Mouse (Mus musculus): ENCODE measurements at regions not wholly inside any gene's neighbourhood (a gene's known extent, or its start where the extent isn't known, plus 50 kb on each side); places are given as distances from the start of the nearest gene placed in this dataset.

DNA sequence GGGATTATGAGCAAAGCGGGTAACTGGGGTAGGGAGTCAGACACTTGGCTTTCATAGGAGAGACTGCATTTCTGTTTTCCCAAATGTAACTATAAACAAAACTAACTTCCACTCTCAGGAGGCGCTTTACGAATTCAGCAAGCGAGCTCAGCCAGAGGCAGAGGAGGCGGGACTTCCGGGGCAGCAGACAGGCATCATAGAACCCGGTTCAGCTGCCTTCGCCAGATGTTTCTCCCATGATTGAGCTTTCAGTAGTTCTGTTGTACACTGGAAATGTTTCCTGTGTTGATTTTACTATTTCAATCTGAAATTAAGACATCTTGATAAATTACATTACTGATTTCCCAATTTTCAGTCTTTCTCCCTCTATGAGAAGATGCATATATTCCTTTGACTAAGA lies 92.9 kb downstream of the Zfp365 start:
- DNase-seq, result no peak

GRCm38 (mm10) chr10:67813901-67814300 lies 98.6 kb downstream of the Zfp365 start:
- DNase-seq, result no peak

DNA sequence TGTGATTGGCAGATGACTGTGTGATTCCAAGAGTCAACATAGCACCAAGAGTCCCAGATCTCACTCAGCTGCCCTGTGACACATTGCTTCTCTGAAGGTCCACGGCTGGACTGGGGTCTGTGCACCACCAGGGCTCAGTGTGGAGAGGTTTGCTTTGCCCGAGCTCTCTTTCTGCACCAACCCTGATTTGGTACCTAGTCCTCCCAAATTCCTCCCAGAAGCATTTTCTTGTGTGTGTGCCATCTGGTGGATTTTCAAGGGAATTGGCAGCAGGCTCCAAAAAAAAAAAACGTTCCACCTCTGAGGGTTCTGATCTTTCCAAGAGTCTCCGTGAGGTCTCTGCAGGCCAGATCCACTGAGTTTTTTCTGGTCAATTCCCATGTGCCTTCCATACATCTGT lies 107.3 kb downstream of the Zfp365 start:
- no peak for DNase-seq

DNA sequence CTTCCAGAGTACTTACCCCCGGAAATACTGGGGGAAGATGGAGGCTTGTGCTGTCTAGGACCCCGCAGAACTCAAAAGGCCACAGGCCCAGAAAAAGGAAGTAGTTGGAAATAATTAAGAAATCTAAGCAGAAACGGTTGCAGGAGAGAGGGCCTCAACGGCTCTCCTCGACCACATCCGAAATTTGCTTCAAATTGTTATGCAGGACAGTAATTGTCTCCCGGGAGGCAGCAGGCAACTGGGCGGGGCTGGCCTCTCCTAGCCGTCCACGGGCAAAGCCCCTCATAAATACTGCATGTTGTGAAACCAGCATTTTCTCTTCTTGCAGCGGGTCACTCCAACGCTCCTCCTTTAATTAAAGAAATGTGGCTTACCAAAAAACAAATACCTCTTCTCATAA lies 107.8 kb downstream of the Zfp365 start:
- DNase-seq, result no peak

- no peak for DNase-seq
Measured at GRCm38 (mm10) chr10:67802156-67802555, 110.3 kb downstream of the Zfp365 start.

DNA sequence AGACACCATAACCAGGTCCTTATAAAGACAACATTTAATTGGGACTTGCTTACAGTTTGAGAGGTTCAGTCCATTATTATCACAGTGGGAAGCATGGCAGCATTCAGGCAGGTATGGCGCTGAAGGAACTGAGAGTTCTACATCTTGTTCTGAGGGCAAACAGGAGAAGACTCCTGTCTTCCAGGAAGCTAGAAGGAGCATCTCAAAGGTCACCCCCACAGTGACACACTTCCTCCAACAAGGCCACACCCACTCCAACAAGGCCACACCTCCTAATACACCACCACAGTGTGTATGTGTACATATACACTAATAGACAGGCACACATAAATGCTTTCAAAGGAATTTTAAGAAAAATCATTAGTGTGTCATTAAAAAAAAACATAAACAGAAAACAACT lies 110.8 kb downstream of the Zfp365 start:
- no peak for DNase-seq

DNA sequence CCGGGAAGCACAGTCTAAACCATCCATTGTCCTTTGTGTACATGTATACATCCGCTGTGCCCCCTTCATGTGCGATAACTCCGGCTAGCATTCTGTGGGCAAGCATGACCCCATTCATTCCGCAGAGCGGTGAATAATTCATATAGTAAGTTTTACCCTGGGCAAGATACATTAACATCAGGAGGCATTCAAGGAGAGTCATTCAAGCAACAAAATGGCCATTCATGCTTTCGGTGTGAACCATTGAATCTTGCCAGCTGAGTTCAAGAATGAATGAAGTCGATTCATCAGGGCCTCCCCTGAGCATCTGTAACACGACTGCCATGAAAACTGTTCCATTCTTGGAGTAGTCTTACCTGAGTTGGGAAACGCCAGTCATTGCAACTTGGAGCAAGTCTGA lies 113.5 kb downstream of the Zfp365 start:
- DNase-seq, result no peak

DNA sequence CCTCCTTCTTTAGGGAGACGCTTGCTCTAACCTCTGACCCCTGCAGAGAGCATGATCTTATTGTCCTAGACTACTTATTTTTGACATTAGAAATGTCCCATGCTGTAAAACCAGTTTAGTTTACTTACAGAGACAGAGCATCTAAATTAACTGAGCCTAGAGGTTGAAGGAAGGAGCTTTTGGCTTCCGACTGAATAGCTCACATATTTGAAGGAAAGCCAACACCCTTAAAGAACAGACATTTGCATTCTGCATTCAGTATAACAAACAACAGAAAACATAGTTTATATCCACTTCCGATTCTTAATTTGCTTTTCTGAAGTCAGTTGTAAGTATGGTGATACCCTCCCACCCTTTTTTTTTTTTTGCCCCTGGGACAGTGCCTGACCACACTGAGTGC lies 119.3 kb downstream of the Zfp365 start:
- DNase-seq, result no peak

- DNase-seq, result no peak
Measured at GRCm38 (mm10) chr10:67789651-67790050, 122.8 kb downstream of the Zfp365 start.

DNA sequence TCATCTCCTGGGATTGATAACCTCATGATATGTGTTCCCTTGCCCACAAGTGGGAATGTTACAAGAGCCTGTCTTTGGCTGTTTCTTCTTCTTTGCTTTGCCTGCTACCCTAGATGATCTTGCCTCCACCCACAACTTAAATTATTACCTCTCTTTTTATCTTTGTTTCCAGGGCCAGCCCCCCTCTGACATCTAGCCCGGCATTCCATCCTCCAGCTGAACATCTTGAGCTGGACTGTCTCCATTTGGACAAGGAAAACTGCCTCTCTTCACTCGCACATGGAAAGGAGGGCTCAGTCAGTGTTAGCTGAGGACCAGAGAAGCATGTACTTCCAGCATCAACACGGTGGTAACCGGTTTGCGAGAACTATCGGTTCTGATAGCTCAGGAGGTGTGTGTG lies 124.3 kb downstream of the Zfp365 start:
- DNase-seq, result no peak

DNA sequence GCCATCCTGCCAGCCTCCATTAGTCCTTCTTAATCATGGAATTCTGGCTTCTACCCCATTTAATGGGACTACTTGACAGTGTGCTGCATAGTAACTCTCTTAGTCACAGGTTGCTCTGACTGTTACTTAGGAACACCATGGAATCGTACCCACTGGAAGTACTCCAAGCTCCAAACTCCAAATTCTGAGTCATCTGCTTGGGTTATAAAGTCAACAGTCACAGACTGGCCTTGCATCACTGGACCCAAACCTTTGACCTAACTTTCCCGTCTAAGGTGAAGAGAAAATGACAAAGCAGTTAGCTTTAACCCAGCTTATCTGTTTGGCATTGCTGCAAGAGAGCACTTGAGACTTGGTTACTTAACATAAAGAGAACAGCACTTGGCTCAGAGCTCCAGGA lies 126.9 kb downstream of the Zfp365 start:
- DNase-seq, result no peak

DNA sequence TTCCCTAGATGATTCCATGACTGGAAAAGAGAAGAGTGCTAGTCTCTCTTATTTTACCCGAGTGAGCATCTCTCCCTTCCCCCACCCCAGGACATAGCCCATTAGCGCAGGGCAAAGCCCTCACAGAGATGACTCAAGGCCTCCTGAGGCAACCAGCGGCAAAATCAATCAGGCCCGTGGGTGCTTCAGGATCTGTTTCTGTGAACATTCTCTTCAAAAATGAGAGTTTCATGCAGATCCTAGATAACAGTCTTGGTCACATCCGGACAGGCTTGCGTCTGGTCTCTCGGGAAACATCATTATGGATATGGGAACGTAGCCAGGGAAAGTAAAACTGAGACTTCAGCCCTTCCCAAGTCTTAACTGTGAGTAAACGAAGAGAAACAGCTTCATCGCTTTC lies 134.1 kb downstream of the Zfp365 start:
- DNase-seq, result no peak

DNA sequence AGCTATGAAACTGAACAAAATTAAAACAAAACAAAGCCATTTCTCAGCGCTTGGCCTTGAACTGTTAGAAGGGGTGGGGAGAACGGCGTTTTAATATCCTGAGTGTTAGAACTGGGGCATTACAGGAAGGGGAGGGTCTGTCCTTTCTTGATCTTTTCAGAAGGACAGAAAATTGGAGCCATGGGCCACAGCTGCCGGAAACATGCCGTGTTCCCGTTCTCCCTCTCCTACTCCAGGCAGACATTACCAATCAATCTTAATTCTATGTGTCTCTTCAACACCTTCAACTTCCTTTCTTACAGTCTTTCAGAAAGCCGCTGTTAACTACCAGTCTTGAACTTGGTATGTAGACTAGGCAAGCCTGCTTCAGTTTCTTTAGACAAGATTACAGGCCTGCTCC lies 134.7 kb downstream of the Zfp365 start:
- no peak for DNase-seq

GRCm38 (mm10) chr10:67776851-67777250 lies 135.6 kb downstream of the Zfp365 start:
- DNase-seq, result no peak

DNA sequence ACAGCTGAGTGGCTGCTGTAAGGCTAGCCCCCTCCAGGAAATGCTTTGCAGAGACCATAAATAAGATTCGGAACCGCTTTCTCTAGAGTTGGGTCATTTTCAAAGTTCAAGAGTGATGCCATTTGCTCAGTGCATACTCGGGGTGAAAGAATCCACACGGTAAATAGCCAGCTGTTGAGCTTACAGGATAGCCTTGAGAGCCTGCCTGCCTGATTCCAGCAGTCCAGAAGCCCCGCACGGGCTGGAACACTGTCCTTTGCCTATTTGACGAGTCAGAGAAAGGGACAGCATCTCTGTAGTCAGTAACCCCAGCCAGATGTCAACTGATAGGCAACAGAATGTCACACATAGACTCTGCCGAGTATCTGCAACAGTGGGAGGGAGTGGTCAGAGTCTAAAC lies 140.7 kb downstream of the Zfp365 start:
- no peak for DNase-seq

DNA sequence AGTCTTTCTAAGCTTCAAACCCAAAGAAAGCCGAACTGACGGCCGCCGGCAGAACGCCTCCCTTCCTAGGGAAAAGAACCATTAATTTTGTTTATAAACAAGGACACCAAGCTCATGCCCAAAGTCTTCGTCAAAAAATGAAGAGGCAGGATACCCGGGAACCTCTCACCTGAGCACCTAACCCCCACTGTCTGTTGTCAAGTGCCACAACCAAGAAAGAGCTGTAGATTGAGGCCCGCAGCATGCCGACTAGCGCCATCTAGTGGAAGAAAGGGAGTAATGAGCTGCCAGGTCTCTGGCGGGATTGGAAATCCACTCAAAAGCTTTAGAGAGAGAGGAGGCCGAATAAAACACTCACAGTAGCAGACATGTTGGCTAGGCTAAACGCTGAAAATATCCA lies 146.4 kb downstream of the Zfp365 start:
- DNase-seq, result peak; percentile 45 to 51

- no peak for DNase-seq
Measured at GRCm38 (mm10) chr10:67760424-67760823, 152.0 kb downstream of the Zfp365 start.

DNA sequence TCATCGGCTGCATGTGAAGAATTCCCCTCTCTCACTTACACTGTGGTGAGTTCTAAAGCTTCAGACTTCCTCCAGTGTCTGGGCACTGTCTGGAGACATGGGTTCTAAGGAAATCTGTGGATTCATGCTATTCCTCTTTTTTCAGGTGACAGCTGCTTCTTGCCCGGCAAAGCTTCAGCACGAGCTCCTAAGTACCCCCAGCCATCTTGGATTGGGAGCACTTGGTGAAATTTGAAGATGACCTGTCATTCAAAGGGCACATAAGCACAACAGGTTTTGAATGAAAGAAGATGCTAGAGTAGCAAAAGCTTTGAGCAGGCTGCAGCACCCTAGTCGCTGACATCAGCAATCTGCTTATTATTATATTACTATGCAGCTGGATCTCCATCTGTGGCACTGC lies 164.3 kb downstream of the Zfp365 start:
- DNase-seq, result no peak

- no peak for DNase-seq
Measured at GRCm38 (mm10) chr10:67747461-67747860, 165.0 kb downstream of the Zfp365 start.

GRCm38 (mm10) chr10:67746140-67746539 lies 166.3 kb downstream of the Zfp365 start:
- DNase-seq, result no peak

DNA sequence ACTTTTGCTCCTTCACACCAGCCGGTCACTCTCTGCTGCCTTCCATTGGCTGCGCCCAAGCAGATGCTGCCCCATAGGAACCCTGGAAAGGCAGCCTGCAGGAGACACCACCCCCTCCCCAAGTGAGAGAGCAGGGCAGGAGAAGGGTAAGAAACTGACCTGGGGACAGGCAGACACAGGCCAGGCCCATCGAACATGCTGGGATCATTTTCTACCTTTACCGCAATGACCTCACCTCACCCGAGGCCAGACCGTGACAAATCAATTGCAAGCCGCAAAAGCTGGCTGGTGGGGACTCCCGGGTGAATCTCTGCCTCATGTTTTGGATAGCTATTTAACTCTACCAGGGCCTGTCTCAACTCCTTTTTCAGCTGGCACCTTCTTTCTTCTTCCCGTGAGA lies 168.9 kb downstream of the Zfp365 start:
- no peak for DNase-seq

GRCm38 (mm10) chr10:67742824-67743223 lies 169.6 kb downstream of the Zfp365 start:
- no peak for DNase-seq

DNA sequence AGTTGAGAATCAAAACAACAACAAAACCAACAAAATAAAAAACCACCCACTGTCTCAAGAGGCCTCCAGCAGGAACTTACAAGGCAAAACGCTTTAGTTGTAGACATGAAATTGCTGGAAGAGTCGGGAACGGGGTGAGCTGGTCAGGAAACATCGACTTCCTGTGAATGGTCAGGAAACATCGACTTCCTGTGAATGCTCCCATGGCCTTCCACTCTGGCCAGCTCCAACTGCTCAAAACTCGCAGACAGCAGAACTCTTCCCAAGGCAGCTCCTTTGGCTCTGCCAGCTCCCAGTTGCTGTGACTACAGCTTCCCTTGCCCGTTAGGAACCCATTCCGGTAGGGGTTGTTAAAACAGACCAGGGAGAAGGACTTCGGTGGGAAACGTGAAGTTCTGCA lies 170.2 kb downstream of the Zfp365 start:
- no peak for DNase-seq

GRCm38 (mm10) chr10:67739199-67739598 lies 173.3 kb downstream of the Zfp365 start:
- no peak for DNase-seq

DNA sequence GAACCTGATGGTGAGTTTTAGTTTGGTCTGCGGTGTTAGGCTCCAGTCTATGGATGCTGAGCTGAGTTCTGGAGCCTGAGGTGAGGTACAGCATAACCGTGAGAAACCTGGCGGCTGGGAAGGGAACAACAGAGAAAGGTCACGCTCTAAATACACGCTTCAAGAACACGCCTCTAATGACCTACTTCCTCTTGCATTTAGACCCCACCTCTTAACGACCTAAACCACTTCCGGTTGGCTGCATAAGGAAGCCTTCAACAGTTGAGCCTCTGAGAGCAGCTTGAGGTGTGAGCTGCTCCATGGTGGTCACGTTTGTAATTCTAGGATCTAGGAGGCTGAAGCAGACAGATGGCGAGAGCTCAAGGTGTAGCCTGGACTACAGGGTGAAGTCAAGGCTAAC lies 175.8 kb downstream of the Zfp365 start:
- no peak for DNase-seq

GRCm38 (mm10) chr10:67731577-67731976 lies 180.9 kb downstream of the Zfp365 start:
- no peak for DNase-seq
